Mouse (Mus musculus) midbrain, embryonic 15.5 days (tissue): Measurements from ENCODE around the gene Ppp1r27. TPM values are rescaled to one million over a fixed set of nuclear protein-coding genes. Genes with fewer than 3 reads are reported as not detected.

Experiments
- ATAC-seq: fragments of 200-750 bp; cut with Nextera tagmentation; replicated peaks from 2 replicates; pipeline ENCODE4 v1.8.0; 2017; ENCODE audit warnings: moderate TSS enrichment
- H3K27ac ChIP-seq: fragments of 300-500 bp; sonication (generic); 2 replicates; pipeline ENCODE4 v1.5.1; 2015; ENCODE audit warnings: mild to moderate bottlenecking, inconsistent platforms
- H3K27me3 ChIP-seq: fragments of 300-500 bp; sonication (generic); replicated peaks from 2 replicates; pipeline ENCODE4 v1.6.1; 2015; ENCODE audit warnings: inconsistent platforms
- H3K36me3 ChIP-seq: fragments of 300-500 bp; sonication (generic); replicated peaks from 2 replicates; pipeline ENCODE4 v1.6.1; 2015; ENCODE audit warnings: inconsistent platforms
- H3K4me1 ChIP-seq: fragments of 300-500 bp; sonication (generic); 2 replicates; pipeline ENCODE4 v1.6.1; 2015; ENCODE audit warnings: inconsistent platforms
- H3K4me2 ChIP-seq: fragments of 300-500 bp; sonication (generic); 2 replicates; pipeline ENCODE4 v1.6.1; 2015; ENCODE audit warnings: inconsistent platforms, mild to moderate bottlenecking, moderate library complexity
- H3K4me3 ChIP-seq: fragments of 300-500 bp; sonication (generic); 2 replicates; pipeline ENCODE4 v1.5.1; 2015; ENCODE audit warnings: mild to moderate bottlenecking, inconsistent platforms
- H3K9ac ChIP-seq: fragments of 300-500 bp; sonication (generic); 2 replicates; pipeline ENCODE4 v1.6.1; 2015; ENCODE audit warnings: mild to moderate bottlenecking, inconsistent platforms
- H3K9me3 ChIP-seq: fragments of 300-500 bp; sonication (generic); 2 replicates; pipeline ENCODE4 v1.6.1; 2016; ENCODE audit warnings: inconsistent platforms
- WGBS: fragments of 180-500 bp; shearing (Covaris S2); methylation state at CpG from one replicate; pipeline ENCODE4 v1.1.7; 2015; ENCODE audit warnings: mixed read lengths; 5-methylcytosine and 5-hydroxymethylcytosine counted together
- polyA plus RNA-seq: library from polyadenylated mRNA; unstranded; fragments of >200 nt; fragmentation: Nextera tagmentation; extraction: Ambion mirVana; gene quantifications from 2 replicates; pipeline ENCODE4 v1.2.1, GENCODE M21; 2015

Ppp1r27 gene
- polyA plus RNA-seq, 1 experiment from 2014 or later: not detected

DNA sequence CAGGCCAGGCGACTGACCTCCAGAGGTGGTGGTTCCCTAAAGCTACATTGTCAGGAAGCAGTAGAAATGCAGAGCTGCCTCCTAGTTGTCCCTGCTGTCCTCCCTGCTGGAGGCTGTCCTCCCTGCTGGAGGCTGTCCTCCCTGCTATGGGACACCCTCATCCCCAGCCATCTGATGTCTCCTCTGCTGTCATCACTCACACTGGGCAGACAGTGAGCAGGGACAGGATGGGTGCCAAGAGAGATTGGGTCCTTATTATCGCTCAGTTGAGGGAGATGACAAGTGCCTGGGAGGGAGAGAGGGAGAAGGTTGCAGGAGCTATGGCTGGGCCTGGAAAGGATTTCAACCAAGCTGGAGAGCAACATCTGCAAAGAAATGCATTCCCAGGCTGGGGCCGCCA, 15.8 kb downstream of the Ppp1r27 start:
- peaks cover 36% of the 10 kb centered on the region for H3K27me3 ChIP-seq
- no peak overlapping the region for H3K9ac ChIP-seq
- no peak overlapping the region for H3K27ac ChIP-seq
- no peak overlapping the region for H3K4me3 ChIP-seq
- WGBS: 75% methylated on average over 3 of the region's 3 CpGs
- no peaks in the 10 kb centered on the region for H3K36me3 ChIP-seq
- no peak for ATAC-seq
- H3K4me2 ChIP-seq: no peak overlapping the region
- H3K4me1 ChIP-seq: peaks cover 23% of the 10 kb centered on the region
- no peaks in the 10 kb centered on the region for H3K9me3 ChIP-seq

DNA sequence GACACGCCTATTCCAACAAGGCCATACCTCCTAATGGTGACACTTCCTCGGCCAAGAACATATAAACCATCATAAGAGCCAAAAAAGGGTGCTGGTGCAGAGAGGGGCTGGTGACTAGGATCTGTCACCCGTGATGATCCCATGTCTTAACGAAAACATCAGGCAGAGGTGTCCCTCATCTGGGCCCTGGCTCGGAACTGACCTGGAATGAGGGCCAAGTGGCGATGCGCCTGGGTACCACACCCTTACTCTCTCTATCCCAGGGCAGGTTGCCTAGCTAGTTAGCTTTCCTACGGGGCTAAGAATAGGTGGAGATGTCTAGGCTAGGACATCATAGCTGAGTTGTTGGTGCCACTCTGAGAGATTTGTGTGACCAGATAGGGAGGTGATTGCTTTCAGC, 16.8 kb downstream of the Ppp1r27 start:
- no peak overlapping the region for H3K9ac ChIP-seq
- no peak overlapping the region for H3K27ac ChIP-seq
- no peaks in the 10 kb centered on the region for H3K36me3 ChIP-seq
- no peak overlapping the region for H3K4me3 ChIP-seq
- no peaks in the 10 kb centered on the region for H3K9me3 ChIP-seq
- peaks cover 13% of the 10 kb centered on the region for H3K4me1 ChIP-seq
- 84% methylated on average over 8 of the region's 8 CpGs for WGBS
- H3K4me2 ChIP-seq: no peak overlapping the region
- H3K27me3 ChIP-seq: peaks cover 46% of the 10 kb centered on the region
- ATAC-seq: no peak

DNA sequence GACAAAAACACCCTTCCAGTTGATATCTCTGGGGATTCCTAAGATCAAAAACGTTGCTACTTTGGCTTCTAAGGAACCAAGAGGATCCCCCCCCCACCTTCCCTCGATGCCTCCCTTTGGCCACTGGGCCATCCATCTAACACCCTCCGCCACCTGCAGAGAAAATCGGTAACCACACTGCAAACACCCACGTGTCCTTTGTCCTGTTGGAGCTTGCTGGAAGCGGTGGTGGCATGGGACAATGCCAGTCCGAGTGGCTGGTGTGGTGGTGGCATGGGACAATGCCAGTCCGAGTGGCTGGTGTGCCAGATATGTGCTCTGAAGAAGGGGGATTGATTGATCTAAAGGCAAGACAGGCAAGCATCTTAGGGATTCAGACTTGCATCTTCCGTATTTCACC, 19.3 kb downstream of the Ppp1r27 start:
- ATAC-seq: no peak
- Histone ChIP-seq H3K27me3 (peaks cover 64% of the 10 kb centered on the region), H3K27ac (no peak overlapping the region), H3K4me3 (no peak overlapping the region), H3K4me2 (no peak overlapping the region), H3K9ac (no peak overlapping the region), H3K36me3 (no peaks in the 10 kb centered on the region), H3K4me1 (peaks cover 10% of the 10 kb centered on the region), H3K9me3 (no peaks in the 10 kb centered on the region)
- 32% methylated on average over 9 of the region's 9 CpGs for WGBS

DNA sequence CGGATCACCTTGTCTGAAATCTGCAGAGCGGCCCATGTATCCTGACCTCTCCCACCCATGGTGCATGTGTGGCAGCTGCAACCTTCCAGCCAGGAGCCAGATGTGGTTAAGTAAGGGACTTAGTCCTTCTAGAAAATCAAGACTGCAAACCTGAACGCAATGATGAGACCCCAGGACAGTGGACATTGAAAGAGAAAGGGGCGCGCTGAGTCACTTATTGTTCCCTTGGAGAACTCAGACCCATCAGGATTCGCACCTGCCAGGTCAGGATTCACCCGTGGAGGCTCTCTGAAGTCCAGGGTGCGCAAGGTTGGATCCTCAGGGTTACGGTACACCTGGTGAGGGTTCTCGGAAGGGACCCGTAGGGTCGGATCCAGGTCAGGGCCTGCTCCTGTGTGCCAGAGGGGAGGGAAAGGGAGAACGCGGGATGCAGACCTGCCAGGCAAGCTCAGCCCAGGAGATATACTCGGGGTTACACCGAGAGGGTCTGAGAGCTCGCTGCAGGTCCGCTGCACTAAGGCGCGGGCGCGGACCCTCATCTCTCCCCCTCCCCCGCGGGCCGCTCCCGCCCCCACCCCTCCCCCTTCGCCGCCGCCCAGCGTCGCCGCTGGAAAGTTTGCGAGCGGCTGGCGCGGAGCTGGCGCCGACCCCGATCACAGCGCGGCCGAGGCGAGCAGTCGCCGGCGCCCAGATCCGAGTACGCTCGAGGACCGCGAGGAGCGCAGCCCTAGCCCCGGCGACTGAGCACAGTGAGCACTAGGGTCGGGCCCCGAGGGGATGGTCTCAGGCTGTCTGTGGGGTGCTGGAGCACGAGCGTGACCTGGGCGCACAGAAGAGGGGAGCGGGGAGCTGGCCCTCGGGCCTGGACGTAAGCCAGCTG, 20.6 kb downstream of the Ppp1r27 start, which contains the start of gene Gcgr:
Gcgr (plus strand) TSS at position 615 of the 880 bp plus-strand sequence.
- Histone ChIP-seq H3K27me3 (peaks cover 64% of the 10 kb centered on the region), H3K9me3 (no peaks in the 10 kb centered on the region), H3K27ac (no peak within 1 kb of the TSS), H3K4me3 (peak within 1 kb of the TSS; percentile 29), H3K4me2 (peak within 1 kb of the TSS; percentile 50), H3K9ac (no peak within 1 kb of the TSS), H3K36me3 (no peaks in the 10 kb centered on the region), H3K4me1 (peaks cover 10% of the 10 kb centered on the region)
- 8% methylated on average over 51 of the region's 62 CpGs for WGBS
- ATAC-seq: no peak

DNA sequence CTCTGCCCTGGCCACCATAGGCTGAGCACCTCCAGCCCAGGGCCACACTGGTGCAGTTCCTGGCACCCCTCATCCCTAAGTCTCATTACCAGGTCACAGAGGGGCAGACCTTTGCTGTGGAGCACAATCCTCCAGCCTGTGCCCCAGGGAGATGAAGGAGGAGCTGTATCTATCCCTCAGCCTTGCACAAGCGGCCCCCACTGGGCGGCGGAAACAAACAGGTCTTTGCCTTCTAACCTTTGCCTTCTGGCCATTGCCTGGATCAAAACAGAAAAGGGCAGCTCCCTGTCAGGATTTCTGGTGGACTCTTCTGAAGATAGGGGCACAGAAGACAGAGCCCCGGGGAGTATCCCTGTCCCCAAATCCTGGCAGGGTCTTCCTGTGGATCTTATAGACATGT, 22.0 kb downstream of the Ppp1r27 start:
- no peak overlapping the region for H3K4me2 ChIP-seq
- H3K27me3 ChIP-seq: peaks cover 64% of the 10 kb centered on the region
- H3K9ac ChIP-seq: no peak overlapping the region
- no peak overlapping the region for H3K4me3 ChIP-seq
- no peaks in the 10 kb centered on the region for H3K9me3 ChIP-seq
- peaks cover 10% of the 10 kb centered on the region for H3K4me1 ChIP-seq
- H3K27ac ChIP-seq: no peak overlapping the region
- no peaks in the 10 kb centered on the region for H3K36me3 ChIP-seq
- WGBS: 41% methylated on average over 4 of the region's 4 CpGs
- ATAC-seq: no peak

DNA sequence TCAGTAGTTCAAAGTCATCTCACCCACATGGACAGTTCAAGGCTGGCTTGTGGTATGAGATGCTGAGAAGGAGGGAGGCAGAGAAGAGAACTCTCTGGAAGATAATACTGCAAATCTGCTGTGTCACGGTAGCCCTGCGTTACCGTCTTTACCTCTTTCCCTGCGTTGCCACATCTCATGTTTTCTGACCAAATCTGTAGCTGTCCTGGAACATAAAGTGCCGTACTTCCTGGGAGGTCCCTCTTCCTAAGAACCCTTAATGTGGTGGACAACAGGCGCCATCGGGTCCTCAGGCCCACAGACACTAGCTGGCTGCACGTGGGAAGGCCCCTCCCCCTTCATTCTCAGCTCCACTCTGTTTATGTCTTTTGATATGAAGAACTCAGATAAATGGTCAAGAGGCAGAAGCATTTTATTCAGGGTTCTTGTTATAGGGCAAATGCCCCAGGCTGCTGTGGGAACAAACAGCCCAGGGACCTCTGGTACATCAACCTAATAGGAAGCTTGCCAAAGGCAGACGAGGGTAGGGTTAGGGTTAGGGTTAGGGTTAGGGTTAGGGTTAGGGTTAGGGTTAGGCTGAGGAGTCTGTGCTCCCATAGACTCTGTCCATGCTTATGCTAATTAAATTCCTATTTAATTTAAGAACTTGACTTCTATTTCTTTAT, 23.1 kb downstream of the Ppp1r27 start:
- Histone ChIP-seq H3K27ac (no peak overlapping the region), H3K4me3 (no peak overlapping the region), H3K9ac (no peak overlapping the region), H3K36me3 (no peaks in the 10 kb centered on the region), H3K9me3 (no peaks in the 10 kb centered on the region), H3K27me3 (peaks cover 56% of the 10 kb centered on the region), H3K4me1 (peaks cover 10% of the 10 kb centered on the region), H3K4me2 (no peak overlapping the region)
- WGBS: 82% methylated on average over 9 of the region's 9 CpGs
- no peak for ATAC-seq

DNA sequence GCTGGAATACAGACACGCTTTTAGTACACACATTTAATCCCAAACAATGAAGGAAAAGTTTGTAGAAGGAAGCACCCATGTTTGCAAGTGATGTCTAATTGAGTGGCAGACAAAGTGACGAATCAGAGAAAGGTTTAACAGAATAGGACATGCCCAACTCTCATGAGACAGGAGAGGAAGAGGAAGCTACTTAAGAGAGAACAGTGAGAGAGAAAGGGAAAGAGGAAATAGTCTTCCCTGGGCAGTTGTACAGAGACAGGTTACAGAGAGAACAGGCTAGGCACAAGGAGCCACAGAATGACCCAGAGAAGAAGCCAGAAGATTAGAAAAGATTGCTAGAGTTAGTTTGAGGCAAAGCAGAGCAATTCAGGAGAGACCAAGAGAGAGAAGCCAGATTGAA, 25.0 kb downstream of the Ppp1r27 start:
- Histone ChIP-seq H3K4me3 (no peak overlapping the region), H3K4me2 (no peak overlapping the region), H3K9ac (no peak overlapping the region), H3K27me3 (peaks cover 37% of the 10 kb centered on the region), H3K9me3 (no peaks in the 10 kb centered on the region), H3K27ac (no peak overlapping the region), H3K36me3 (no peaks in the 10 kb centered on the region), H3K4me1 (peaks cover 8% of the 10 kb centered on the region)
- WGBS: 75% methylated on average over 2 of the region's 2 CpGs
- ATAC-seq: no peak

DNA sequence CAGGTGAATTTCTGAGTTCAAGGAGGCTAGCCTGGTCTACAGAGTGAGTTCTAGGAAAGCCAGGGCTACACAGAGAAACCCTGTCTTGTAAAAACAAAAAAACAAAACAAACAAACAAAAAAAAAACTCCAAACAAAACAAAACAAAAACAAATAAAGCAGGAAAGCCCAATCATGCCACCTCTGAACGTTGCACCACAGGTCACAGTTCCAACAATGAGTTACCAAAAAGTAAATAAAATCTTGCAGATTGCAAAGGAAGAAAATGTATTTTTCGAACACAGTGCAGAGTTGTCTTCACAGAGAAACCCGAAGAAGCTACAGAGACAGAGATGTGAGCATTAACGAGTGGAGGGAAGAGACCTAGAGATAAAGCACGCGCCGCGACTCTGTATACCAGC, 28.4 kb downstream of the Ppp1r27 start:
- Histone ChIP-seq H3K9me3 (no peaks in the 10 kb centered on the region), H3K36me3 (no peaks in the 10 kb centered on the region), H3K27ac (no peak overlapping the region), H3K27me3 (peaks cover 3% of the 10 kb centered on the region), H3K9ac (no peak overlapping the region), H3K4me2 (no peak overlapping the region), H3K4me3 (no peak overlapping the region), H3K4me1 (no peaks in the 10 kb centered on the region)
- 88% methylated on average over 8 of the region's 8 CpGs for WGBS
- no peak for ATAC-seq

DNA sequence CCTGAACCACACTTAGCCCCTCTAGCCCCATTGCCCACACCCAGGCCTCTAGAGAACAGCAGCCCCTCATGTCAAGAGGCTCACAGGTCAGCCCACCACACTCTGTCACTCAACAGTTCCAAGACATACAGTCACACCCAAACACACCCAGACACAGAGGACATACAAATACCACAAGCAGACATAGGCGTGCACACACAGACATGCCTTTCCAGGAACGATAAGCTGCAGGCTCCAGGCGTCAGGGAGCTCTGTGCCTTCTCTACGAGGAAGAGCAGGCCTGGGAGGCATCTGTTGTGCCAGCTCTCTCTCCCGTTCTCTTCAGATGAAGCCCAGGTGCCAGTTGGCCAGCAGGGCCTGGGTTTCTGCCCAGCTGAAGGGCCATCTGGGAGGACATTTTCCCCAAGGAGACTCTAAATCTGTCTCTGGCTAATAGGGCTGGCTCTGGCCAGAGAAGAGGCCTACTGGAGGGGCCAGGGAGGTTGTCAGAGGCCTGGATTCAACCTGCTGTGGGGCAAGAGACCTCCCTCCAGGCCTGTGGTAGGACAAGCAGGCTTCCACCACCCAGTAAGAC, 29.9 kb downstream of the Ppp1r27 start:
- Histone ChIP-seq H3K4me3 (no peak overlapping the region), H3K27me3 (no peaks in the 10 kb centered on the region), H3K4me2 (no peak overlapping the region), H3K9me3 (no peaks in the 10 kb centered on the region), H3K27ac (no peak overlapping the region), H3K9ac (no peak overlapping the region), H3K4me1 (no peaks in the 10 kb centered on the region), H3K36me3 (no peaks in the 10 kb centered on the region)
- ATAC-seq: no peak
- WGBS: 73% methylated on average over 5 of the region's 5 CpGs

DNA sequence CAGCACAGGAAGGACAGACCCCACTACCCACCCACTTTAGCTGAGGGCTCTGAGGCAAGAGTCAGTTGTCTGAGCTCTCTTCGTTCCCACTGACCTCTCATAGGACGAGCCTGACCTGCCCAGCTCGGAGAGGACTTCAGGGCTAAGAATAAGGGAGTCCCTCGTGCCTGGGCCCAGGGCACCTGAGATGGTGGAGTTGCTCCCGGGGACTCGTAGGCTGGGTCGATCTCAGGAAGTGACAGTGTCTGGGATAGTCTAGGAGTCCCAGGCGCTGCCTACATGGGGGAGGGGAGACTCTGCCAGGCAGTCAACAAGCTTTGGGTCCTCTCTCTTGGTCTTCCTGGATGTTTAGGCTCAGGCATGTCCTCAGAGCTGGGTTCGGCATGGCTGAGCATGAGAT, 30.4 kb downstream of the Ppp1r27 start:
- H3K27ac ChIP-seq: no peak overlapping the region
- H3K27me3 ChIP-seq: no peaks in the 10 kb centered on the region
- no peak overlapping the region for H3K4me3 ChIP-seq
- no peaks in the 10 kb centered on the region for H3K9me3 ChIP-seq
- H3K36me3 ChIP-seq: no peaks in the 10 kb centered on the region
- no peak for ATAC-seq
- no peak overlapping the region for H3K9ac ChIP-seq
- 77% methylated on average over 9 of the region's 9 CpGs for WGBS
- no peaks in the 10 kb centered on the region; the same call in 1 of the 2 replicates for H3K4me1 ChIP-seq
- H3K4me2 ChIP-seq: no peak overlapping the region

DNA sequence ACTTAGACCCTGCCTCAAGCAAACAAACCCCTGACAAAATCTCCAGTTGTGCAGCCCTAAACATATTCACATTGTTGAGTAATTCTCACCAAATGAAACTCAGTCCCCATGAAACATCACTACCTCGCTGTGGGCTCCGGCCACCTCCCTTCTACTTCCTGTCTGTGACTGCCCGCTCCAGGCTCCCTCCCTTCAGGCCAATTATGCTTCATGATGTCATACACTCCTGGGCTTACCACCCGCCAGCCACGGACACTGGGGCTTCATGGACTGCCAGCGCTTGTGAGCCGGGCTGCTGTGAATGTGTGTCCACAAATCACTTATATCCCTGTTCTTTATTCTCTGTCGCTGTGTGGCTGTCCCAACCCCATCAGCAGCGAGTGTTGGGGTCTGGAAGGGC, 31.2 kb downstream of the Ppp1r27 start:
- H3K36me3 ChIP-seq: no peaks in the 10 kb centered on the region
- no peak overlapping the region for H3K27ac ChIP-seq
- no peak overlapping the region for H3K9ac ChIP-seq
- no peak for ATAC-seq
- no peak overlapping the region for H3K4me2 ChIP-seq
- H3K4me1 ChIP-seq: no peaks in the 10 kb centered on the region; the same call in 1 of the 2 replicates
- H3K4me3 ChIP-seq: no peak overlapping the region
- H3K27me3 ChIP-seq: no peaks in the 10 kb centered on the region
- WGBS: 49% methylated on average over 9 of the region's 9 CpGs
- H3K9me3 ChIP-seq: no peaks in the 10 kb centered on the region

DNA sequence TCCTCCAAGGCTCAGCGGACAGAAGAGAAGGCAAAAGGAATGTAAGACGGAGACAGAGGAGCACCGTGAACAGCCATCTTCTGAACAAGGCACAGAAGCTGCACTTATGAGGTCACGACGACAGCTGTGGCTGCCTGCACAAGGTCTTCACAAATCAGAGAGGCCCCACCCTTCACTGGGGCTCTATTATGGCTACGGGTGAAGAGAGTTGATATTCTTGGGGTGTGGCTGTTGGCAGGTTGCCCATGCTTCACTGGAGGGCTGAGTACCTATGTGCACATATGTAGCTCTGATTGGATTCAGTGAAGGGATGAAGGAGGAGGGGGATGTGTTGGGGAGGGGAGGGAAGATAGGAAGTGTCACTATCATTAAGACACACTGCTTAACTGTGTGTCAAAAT, 32.4 kb downstream of the Ppp1r27 start:
- 74% methylated on average over 6 of the region's 6 CpGs for WGBS
- no peak for ATAC-seq
- no peak overlapping the region for H3K9ac ChIP-seq

More for the DNA sequence above, 32.4 kb downstream of the Ppp1r27 start:
- no peak overlapping the region for H3K4me3 ChIP-seq
- H3K27ac ChIP-seq: no peak overlapping the region
- H3K4me1 ChIP-seq: no peaks in the 10 kb centered on the region; the same call in 1 of the 2 replicates
- H3K4me2 ChIP-seq: no peak overlapping the region
- H3K36me3 ChIP-seq: no peaks in the 10 kb centered on the region
- no peaks in the 10 kb centered on the region for H3K9me3 ChIP-seq
- H3K27me3 ChIP-seq: no peaks in the 10 kb centered on the region
